ENCODE assay signal across 9 mouse cellular contexts in the genomic region with DNA sequence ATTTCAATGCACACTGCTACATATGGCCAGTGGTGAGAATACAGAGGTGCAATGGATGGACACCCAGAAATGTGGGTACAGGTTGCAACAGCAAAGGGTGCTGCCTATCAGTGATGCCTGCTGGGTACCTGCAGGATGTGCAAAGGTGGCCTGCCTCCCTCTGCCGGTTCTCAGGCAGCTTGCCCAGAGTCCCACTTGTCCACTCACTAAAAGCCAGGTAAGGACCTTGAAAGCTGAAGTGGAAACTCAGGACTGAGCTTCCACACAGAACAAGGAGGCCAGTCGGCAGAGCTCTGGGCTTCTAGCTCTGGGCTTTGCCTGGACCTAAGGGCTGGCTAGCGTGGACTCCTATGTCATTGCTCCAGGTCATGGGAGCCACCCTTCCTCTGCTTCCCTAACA. TPM values are rescaled to one million over a fixed set of nuclear protein-coding genes. Genes with fewer than 3 reads are reported as not detected.
DNase-seq lines count a peak whose midpoint lies in the region; ATAC-seq lines count a peak whose summit lies in the region.
"Had no signal": no experiment of that assay in that cellular context is flagged by ENCODE, and none has a peak within 500 bp of the region (broad histone marks: within the 10 kb centered on the region; RNA-seq: fewer than 3 reads in every experiment).

No protein-coding gene starts in this region.

- no peak for ATAC-seq in neural tube, embryonic 11.5 days (ENCODE audit: insufficient read depth, low FRiP score, low TSS enrichment)
- no peak for ATAC-seq in liver, embryonic 13.5 days (ENCODE audit: low read depth)

- peaks cover 63% of the 10 kb centered on the region for H3K4me1 ChIP-seq in heart, embryonic 10.5 days
- peaks cover 55% of the 10 kb centered on the region for H3K4me1 ChIP-seq in neural tube, embryonic 11.5 days (ENCODE audit: control insufficient read depth, insufficient read depth, low read length)
- peaks cover 72% of the 10 kb centered on the region for H3K4me1 ChIP-seq in liver, embryonic 13.5 days (replicated peaks)

- peak overlapping the region; percentile 48 for H3K9ac ChIP-seq in neural tube, embryonic 11.5 days (ENCODE audit: low read length)
- 0 out of 2 replicates have a peak overlapping the region, but pooled peaks have one; percentile 23 for H3K9ac ChIP-seq in liver, embryonic 13.5 days

- H3K4me2 ChIP-seq in neural tube, embryonic 11.5 days (ENCODE audit: low read depth), result no peak overlapping the region
- no peak overlapping the region for H3K4me2 ChIP-seq in liver, embryonic 13.5 days

- H3K27me3 ChIP-seq in heart, embryonic 10.5 days (ENCODE audit: insufficient read depth, poor library complexity, severe bottlenecking), result peaks cover 100% of the 10 kb centered on the region
- H3K27me3 ChIP-seq in neural tube, embryonic 11.5 days (ENCODE audit: control insufficient read depth, insufficient read depth, low read length), result peaks cover 73% of the 10 kb centered on the region
- peaks cover 65% of the 10 kb centered on the region for H3K27me3 ChIP-seq in liver, embryonic 13.5 days

- WGBS in heart, embryonic 10.5 days, result 43% methylated on average over 3 of the region's 3 CpGs
- 38% methylated on average over 3 of the region's 3 CpGs for WGBS in neural tube, embryonic 11.5 days
- 76% methylated on average over 3 of the region's 3 CpGs for WGBS in liver, embryonic 13.5 days (ENCODE audit: insufficient replicate concordance)

- H3K36me3 ChIP-seq in heart, embryonic 10.5 days, result no peaks in the 10 kb centered on the region
- H3K36me3 ChIP-seq in neural tube, embryonic 11.5 days (ENCODE audit: control insufficient read depth, insufficient read depth, low read length), result no peaks in the 10 kb centered on the region
- H3K36me3 ChIP-seq in liver, embryonic 13.5 days, result no peaks in the 10 kb centered on the region

- H3K4me3 ChIP-seq in heart, embryonic 10.5 days, result no peak overlapping the region
- no peak overlapping the region for H3K4me3 ChIP-seq in neural tube, embryonic 11.5 days (ENCODE audit: low read depth, low read length)
- H3K4me3 ChIP-seq in liver, embryonic 13.5 days (replicated peaks), result no peak overlapping the region

- DNase-seq in heart, embryonic 10.5 days (ENCODE audit: low spot score), result no peak
- DNase-seq in heart, postnatal 36 days, result no peak
- DNase-seq in neural tube, embryonic 11.5 days (ENCODE audit: low spot score), result peak; percentile 21
- DNase-seq in neural tube, embryonic 10.5 days (ENCODE audit: extremely low spot score, low spot score), result no peak
- no peak for DNase-seq in liver, embryonic 13.5 days
- no peak for DNase-seq in urinary bladder, adult 2 months (ENCODE audit: low spot score)
- no peak for DNase-seq in urinary bladder, postnatal 4 days (ENCODE audit: low spot score in 2 of 2)
- no peak for DNase-seq in adrenal gland, postnatal 25 days
- DNase-seq: cerebellum, postnatal 25 days had no signal

- no peaks in the 10 kb centered on the region for H3K9me3 ChIP-seq in heart, embryonic 10.5 days
- H3K9me3 ChIP-seq in neural tube, embryonic 11.5 days (ENCODE audit: control insufficient read depth, low read length), result no peaks in the 10 kb centered on the region
- H3K9me3 ChIP-seq in liver, embryonic 13.5 days (replicated peaks), result no peaks in the 10 kb centered on the region

- peak overlapping the region; percentile 29 for H3K27ac ChIP-seq in heart, embryonic 10.5 days
- H3K27ac ChIP-seq in neural tube, embryonic 11.5 days (ENCODE audit: low read depth, low read length), result peak overlapping the region; percentile 82
- H3K27ac ChIP-seq in liver, embryonic 13.5 days, result peak overlapping the region; percentile 58; the same call in 1 of the 2 replicates

- intact Hi-C loops in heart, postnatal 36 days (cut with DNase I), result no loop called here

RNA-seq across cellular contexts. Expression of gene Lyl1, which starts 10.1 kb away (rescaled TPM):
- 18.5 and 19.3 TPM in 2 replicates for polyA plus RNA-seq in heart, embryonic 10.5 days (2016; fragmentation: Nextera tagmentation; extraction: Ambion mirVana)
- 1 to 10 TPM; 5.4 to 5.7 TPM for total RNA-seq in heart, postnatal 36 days (2021)
- 4.6 and 5.3 TPM in 2 replicates for polyA plus RNA-seq in neural tube, embryonic 11.5 days (2014; fragmentation: Nextera tagmentation; extraction: Ambion mirVana)
- polyA plus RNA-seq in liver, embryonic 13.5 days (2015; fragmentation: Nextera tagmentation; extraction: Ambion mirVana), result 61.2 and 61.3 TPM in 2 replicates
- polyA plus RNA-seq in urinary bladder, adult 2 months (2012; rRNA removed), result 7.8 and 8.7 TPM in 2 replicates
- 3.1 and 3.8 TPM in 2 replicates for total RNA-seq in adrenal gland, postnatal 25 days (2021)

RNA-seq across cellular contexts. Expression of gene G430095P16Rik, which starts 11.5 kb away (rescaled TPM):
- 2.1 and 3.2 TPM in 2 replicates for polyA plus RNA-seq in heart, embryonic 10.5 days (2016; fragmentation: Nextera tagmentation; extraction: Ambion mirVana)
- under 1 TPM in 1 of 2 experiments, not detected in 1; 0.44 TPM for total RNA-seq in heart, postnatal 36 days (2021)
- 0.84 and 1.8 TPM in 2 replicates for polyA plus RNA-seq in neural tube, embryonic 11.5 days (2014; fragmentation: Nextera tagmentation; extraction: Ambion mirVana)
- 9.6 and 10.0 TPM in 2 replicates for polyA plus RNA-seq in liver, embryonic 13.5 days (2015; fragmentation: Nextera tagmentation; extraction: Ambion mirVana)
- 1.0 and 1.2 TPM in 2 replicates for polyA plus RNA-seq in urinary bladder, adult 2 months (2012; rRNA removed)
- not detected in 2 replicates for total RNA-seq in adrenal gland, postnatal 25 days (2021)

RNA-seq across cellular contexts. Expression of gene Nacc1, which starts 23.6 kb away (rescaled TPM):
- 22.2 and 25.0 TPM in 2 replicates for polyA plus RNA-seq in heart, embryonic 10.5 days (2016; fragmentation: Nextera tagmentation; extraction: Ambion mirVana)
- 10 to 100 TPM; 27.3 to 30.1 TPM for total RNA-seq in heart, postnatal 36 days (2021)
- polyA plus RNA-seq in neural tube, embryonic 11.5 days (2014; fragmentation: Nextera tagmentation; extraction: Ambion mirVana), result 26.2 and 27.0 TPM in 2 replicates
- 6.9 and 7.6 TPM in 2 replicates for polyA plus RNA-seq in liver, embryonic 13.5 days (2015; fragmentation: Nextera tagmentation; extraction: Ambion mirVana)
- polyA plus RNA-seq in urinary bladder, adult 2 months (2012; rRNA removed), result 39.5 and 49.4 TPM in 2 replicates
- total RNA-seq in adrenal gland, postnatal 25 days (2021), result 73.9 and 76.0 TPM in 2 replicates

RNA-seq across cellular contexts. Expression of gene Trmt1, which starts 25.2 kb away (rescaled TPM):
- polyA plus RNA-seq in heart, embryonic 10.5 days (2016; fragmentation: Nextera tagmentation; extraction: Ambion mirVana), result 59.8 and 64.6 TPM in 2 replicates
- 10 to 100 TPM; 36.1 to 39.2 TPM for total RNA-seq in heart, postnatal 36 days (2021)
- 60.4 and 60.6 TPM in 2 replicates for polyA plus RNA-seq in neural tube, embryonic 11.5 days (2014; fragmentation: Nextera tagmentation; extraction: Ambion mirVana)
- polyA plus RNA-seq in liver, embryonic 13.5 days (2015; fragmentation: Nextera tagmentation; extraction: Ambion mirVana), result 45.9 and 46.8 TPM in 2 replicates
- 71.7 and 76.3 TPM in 2 replicates for polyA plus RNA-seq in urinary bladder, adult 2 months (2012; rRNA removed)
- total RNA-seq in adrenal gland, postnatal 25 days (2021), result 75.1 and 83.9 TPM in 2 replicates

RNA-seq across cellular contexts. Expression of gene Ier2, which starts 48.7 kb away (rescaled TPM):
- 71.6 and 103 TPM in 2 replicates for polyA plus RNA-seq in heart, embryonic 10.5 days (2016; fragmentation: Nextera tagmentation; extraction: Ambion mirVana)
- 10 to 100 TPM; 12.6 to 16.5 TPM for total RNA-seq in heart, postnatal 36 days (2021)
- polyA plus RNA-seq in neural tube, embryonic 11.5 days (2014; fragmentation: Nextera tagmentation; extraction: Ambion mirVana), result 71.6 and 79.4 TPM in 2 replicates
- 20.5 and 24.1 TPM in 2 replicates for polyA plus RNA-seq in liver, embryonic 13.5 days (2015; fragmentation: Nextera tagmentation; extraction: Ambion mirVana)
- polyA plus RNA-seq in urinary bladder, adult 2 months (2012; rRNA removed), result 14.7 and 23.3 TPM in 2 replicates
- 19.6 and 22.3 TPM in 2 replicates for total RNA-seq in adrenal gland, postnatal 25 days (2021)

Comparison
In these comparisons a context has a peak if more than half of its experiments do, and no peak if none do; other contexts are left out.
1. H3K27ac ChIP-seq: peak in every context shown above with its lines; median percentile 82 in neural tube, embryonic 11.5 days; 58 in liver, embryonic 13.5 days; 29 in heart, embryonic 10.5 days.